Mouse (Mus musculus): Measurements from ENCODE around the gene Fate1. TPM values are rescaled to one million over a fixed set of nuclear protein-coding genes. Genes with fewer than 3 reads are reported as not detected.

The Fate1 gene
- polyA plus RNA-seq, 1 experiment from 2014 or later = not detected

- ATAC-seq (ENCODE audit: insufficient number of reproducible peaks, insufficient read depth, low FRiP score, low TSS enrichment) = no peak
- H3K9ac ChIP-seq = no peak overlapping the region
- H3K4me2 ChIP-seq (replicated peaks) = no peak overlapping the region
- H3K36me3 ChIP-seq = no peaks in the 10 kb centered on the region
- 71% methylated on average over 2 of the region's 2 CpGs for WGBS
- no peaks in the 10 kb centered on the region for H3K4me1 ChIP-seq
- no peaks in the 10 kb centered on the region for H3K27me3 ChIP-seq
- H3K9me3 ChIP-seq = no peaks in the 10 kb centered on the region
- no peak overlapping the region for H3K27ac ChIP-seq
- H3K4me3 ChIP-seq = no peak overlapping the region
These were observed 10.4 kb downstream of the Fate1 start for GRCm38 (mm10) chrX:71983205-71983604.

- H3K27me3 ChIP-seq = no peaks in the 10 kb centered on the region
These were observed 11.0 kb downstream of the Fate1 start for GRCm38 (mm10) chrX:71983775-71984174.

GRCm38 (mm10) chrX:71991549-71991948 lies 18.8 kb downstream of the Fate1 start, which contains the start of gene Cnga2:
Gene Cnga2 (plus strand): TSS chrX:71991849.
- H3K9me3 ChIP-seq = no peaks in the 10 kb centered on the region
- no peak within 1 kb of the TSS for H3K9ac ChIP-seq
- H3K4me3 ChIP-seq = no peak within 1 kb of the TSS
- no peaks in the 10 kb centered on the region for H3K4me1 ChIP-seq
- no peak within 1 kb of the TSS for H3K27ac ChIP-seq
- 74% methylated on average over 3 of the region's 3 CpGs for WGBS
- no peaks in the 10 kb centered on the region for H3K36me3 ChIP-seq
- ATAC-seq (ENCODE audit: insufficient number of reproducible peaks, insufficient read depth, low FRiP score, low TSS enrichment) = no peak
- peaks cover 5% of the 10 kb centered on the region; the same call in 1 of the 2 replicates for H3K27me3 ChIP-seq
- no peak within 1 kb of the TSS for H3K4me2 ChIP-seq (replicated peaks)

More at GRCm38 (mm10) chrX:71983775-71984174, 11.0 kb downstream of the Fate1 start:
- Histone ChIP-seq H3K9me3 (no peaks in the 10 kb centered on the region), H3K36me3 (no peaks in the 10 kb centered on the region), H3K4me2 (replicated peaks) (no peak overlapping the region), H3K27ac (no peak overlapping the region), H3K4me3 (no peak overlapping the region), H3K9ac (no peak overlapping the region), H3K4me1 (no peaks in the 10 kb centered on the region)
- 72% methylated on average over 1 of the region's 1 CpGs for WGBS
- no peak for ATAC-seq (ENCODE audit: insufficient number of reproducible peaks, insufficient read depth, low FRiP score, low TSS enrichment)

GRCm38 (mm10) chrX:71995972-71996371 lies 23.2 kb downstream of the Fate1 start:
- no peaks in the 10 kb centered on the region for H3K4me1 ChIP-seq
- WGBS = 59% methylated on average over 1 of the region's 1 CpGs
- no peak overlapping the region for H3K27ac ChIP-seq
- H3K9ac ChIP-seq = no peak overlapping the region
- H3K36me3 ChIP-seq = no peaks in the 10 kb centered on the region
- no peak overlapping the region for H3K4me3 ChIP-seq
- ATAC-seq (ENCODE audit: insufficient number of reproducible peaks, insufficient read depth, low FRiP score, low TSS enrichment) = no peak
- H3K4me2 ChIP-seq (replicated peaks) = no peak overlapping the region
- H3K27me3 ChIP-seq = peaks cover 5% of the 10 kb centered on the region; the same call in 1 of the 2 replicates
- H3K9me3 ChIP-seq = no peaks in the 10 kb centered on the region

- Histone ChIP-seq H3K4me3 (no peak overlapping the region), H3K36me3 (no peaks in the 10 kb centered on the region), H3K9ac (no peak overlapping the region), H3K27me3 (no peaks in the 10 kb centered on the region), H3K4me1 (no peaks in the 10 kb centered on the region), H3K4me2 (replicated peaks) (no peak overlapping the region), H3K27ac (no peak overlapping the region), H3K9me3 (no peaks in the 10 kb centered on the region)
- no peak for ATAC-seq (ENCODE audit: insufficient number of reproducible peaks, insufficient read depth, low FRiP score, low TSS enrichment)
These were observed 37.1 kb downstream of the Fate1 start for GRCm38 (mm10) chrX:72009930-72010329.

- ATAC-seq (ENCODE audit: insufficient number of reproducible peaks, insufficient read depth, low FRiP score, low TSS enrichment) = no peak
- Histone ChIP-seq H3K36me3 (no peaks in the 10 kb centered on the region), H3K4me1 (no peaks in the 10 kb centered on the region), H3K9ac (no peak overlapping the region), H3K27me3 (no peaks in the 10 kb centered on the region), H3K4me3 (no peak overlapping the region), H3K27ac (no peak overlapping the region), H3K4me2 (replicated peaks) (no peak overlapping the region), H3K9me3 (no peaks in the 10 kb centered on the region)
- WGBS = 65% methylated on average over 9 of the region's 9 CpGs
These were observed 39.5 kb downstream of the Fate1 start for GRCm38 (mm10) chrX:72012236-72012635.

- no peak for ATAC-seq (ENCODE audit: insufficient number of reproducible peaks, insufficient read depth, low FRiP score, low TSS enrichment)
- Histone ChIP-seq H3K4me2 (replicated peaks) (no peak overlapping the region), H3K9me3 (no peaks in the 10 kb centered on the region), H3K27ac (no peak overlapping the region), H3K9ac (no peak overlapping the region), H3K36me3 (no peaks in the 10 kb centered on the region), H3K4me3 (no peak overlapping the region), H3K4me1 (no peaks in the 10 kb centered on the region), H3K27me3 (no peaks in the 10 kb centered on the region)
- 40% methylated on average over 3 of the region's 3 CpGs for WGBS
These were observed 40.0 kb downstream of the Fate1 start for GRCm38 (mm10) chrX:72012804-72013203.

GRCm38 (mm10) chrX:72022241-72022640 lies 49.5 kb downstream of the Fate1 start:
- 78% methylated on average over 1 of the region's 1 CpGs for WGBS
- H3K9me3 ChIP-seq = no peaks in the 10 kb centered on the region
- no peaks in the 10 kb centered on the region for H3K4me1 ChIP-seq

GRCm38 (mm10) chrX:72022750-72023398 lies 50.1 kb downstream of the Fate1 start:
- H3K4me3 ChIP-seq = no peak overlapping the region
- no peaks in the 10 kb centered on the region for H3K36me3 ChIP-seq
- no peak overlapping the region for H3K4me2 ChIP-seq (replicated peaks)
- no peaks in the 10 kb centered on the region for H3K4me1 ChIP-seq
- ATAC-seq (ENCODE audit: insufficient number of reproducible peaks, insufficient read depth, low FRiP score, low TSS enrichment) = no peak
- H3K9ac ChIP-seq = no peak overlapping the region
- H3K27ac ChIP-seq = no peak overlapping the region
- H3K9me3 ChIP-seq = no peaks in the 10 kb centered on the region
- WGBS = 35% methylated on average over 10 of the region's 10 CpGs
- H3K27me3 ChIP-seq = no peaks in the 10 kb centered on the region

More at GRCm38 (mm10) chrX:72022241-72022640, 49.5 kb downstream of the Fate1 start:
- no peak for ATAC-seq (ENCODE audit: insufficient number of reproducible peaks, insufficient read depth, low FRiP score, low TSS enrichment)
- H3K9ac ChIP-seq = no peak overlapping the region
- no peaks in the 10 kb centered on the region for H3K36me3 ChIP-seq
- H3K4me2 ChIP-seq (replicated peaks) = no peak overlapping the region
- no peak overlapping the region for H3K27ac ChIP-seq
- no peaks in the 10 kb centered on the region for H3K27me3 ChIP-seq
- no peak overlapping the region for H3K4me3 ChIP-seq

- H3K9ac ChIP-seq = no peak overlapping the region
- H3K36me3 ChIP-seq = no peaks in the 10 kb centered on the region
- no peak overlapping the region for H3K27ac ChIP-seq
- 77% methylated on average over 3 of the region's 3 CpGs for WGBS
- H3K4me3 ChIP-seq = no peak overlapping the region
- no peaks in the 10 kb centered on the region for H3K9me3 ChIP-seq
- ATAC-seq (ENCODE audit: insufficient number of reproducible peaks, insufficient read depth, low FRiP score, low TSS enrichment) = no peak
- H3K4me2 ChIP-seq (replicated peaks) = no peak overlapping the region
- no peaks in the 10 kb centered on the region for H3K27me3 ChIP-seq
- H3K4me1 ChIP-seq = no peaks in the 10 kb centered on the region
These were observed 50.8 kb downstream of the Fate1 start for GRCm38 (mm10) chrX:72023542-72023941.
